Mouse (Mus musculus) thymus, adult 2 months (tissue): ENCODE measurements around the gene Fam20a.

Experiments
- CTCF ChIP-seq: fragments of 200-500 bp; IDR thresholded peaks from 2 replicates; pipeline ENCODE4 v1.5.1; 2012; ENCODE audit warnings: mild to moderate bottlenecking, control low read depth, low read length, moderate library complexity, borderline replicate concordance; ENCODE audit not compliant: control insufficient read depth, poor library complexity, insufficient read depth; ENCODE audit errors: extremely low read depth
- POLR2A ChIP-seq: fragments of 200-500 bp; IDR thresholded peaks from 2 replicates; pipeline ENCODE4 v1.6.1; 2012; ENCODE audit warnings: mild to moderate bottlenecking, low read length, control low read depth, moderate library complexity; ENCODE audit not compliant: control insufficient read depth, poor library complexity, insufficient read depth; ENCODE audit errors: extremely low read depth

DNA sequence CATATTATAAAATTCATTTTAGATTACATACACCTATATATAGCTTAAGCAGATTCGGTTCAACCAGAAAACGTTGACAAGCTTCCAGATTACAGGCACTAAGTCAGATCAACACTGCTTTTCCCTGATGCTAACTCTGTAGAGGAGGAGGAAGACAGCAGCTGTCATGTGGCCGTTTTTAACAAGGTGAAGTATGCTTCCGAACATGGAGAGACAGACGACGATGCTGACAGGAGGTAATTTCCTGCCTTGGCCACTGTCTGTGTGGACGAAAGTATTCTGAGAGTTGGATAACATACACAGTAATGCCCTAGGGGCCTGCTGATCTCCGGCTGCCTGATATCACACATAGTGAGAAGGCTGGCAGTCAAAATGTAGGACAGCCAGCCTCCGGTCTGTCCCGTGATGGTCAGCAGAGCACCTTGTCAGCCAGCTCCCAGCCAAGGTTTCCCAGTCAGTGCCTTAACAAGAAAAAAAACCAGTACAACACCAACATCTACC, 93.0 kb downstream of the Fam20a start:
- TF ChIP-seq POLR2A (no peak), CTCF (no peak)
